Mouse (Mus musculus) urinary bladder, postnatal 36 days (tissue): ENCODE results near the gene Siah1a.

Source experiments
- DNase-seq, 2 experiments: peaks; one replicate each; pipeline ENCODE4 v3.0.0; 2022; ENCODE audit warnings: low spot score in 2 of 2, mixed read lengths in 1 of 2

Gene Siah1a

GRCm38 (mm10) chr8:86744313-86745220 lies 1.2 kb downstream of the Siah1a start:
- DNase-seq = no peak

- DNase-seq = no peak
Observed at GRCm38 (mm10) chr8:86742605-86743345, 3.0 kb downstream of the Siah1a start.

- no peak for DNase-seq
Observed at GRCm38 (mm10) chr8:86741627-86742026, 4.1 kb downstream of the Siah1a start.

- no peak for DNase-seq
Observed at GRCm38 (mm10) chr8:86740899-86741298, 4.8 kb downstream of the Siah1a start.

GRCm38 (mm10) chr8:86735446-86736111 lies 10.2 kb downstream of the Siah1a start:
- DNase-seq = no peak

- no peak for DNase-seq
Observed at GRCm38 (mm10) chr8:86734954-86735353, 10.8 kb downstream of the Siah1a start.

GRCm38 (mm10) chr8:86734171-86734570 lies 11.6 kb downstream of the Siah1a start:
- no peak for DNase-seq

- no peak for DNase-seq
Observed at GRCm38 (mm10) chr8:86730860-86731259, 14.9 kb downstream of the Siah1a start.

GRCm38 (mm10) chr8:86730303-86730702 lies 15.4 kb downstream of the Siah1a start:
- no peak for DNase-seq

GRCm38 (mm10) chr8:86728224-86728950 lies 17.3 kb downstream of the Siah1a start:
- no peak for DNase-seq

- no peak for DNase-seq
Observed at GRCm38 (mm10) chr8:86726959-86727358, 18.8 kb downstream of the Siah1a start.

GRCm38 (mm10) chr8:86721490-86721889 lies 24.2 kb downstream of the Siah1a start:
- DNase-seq = no peak

GRCm38 (mm10) chr8:86720756-86721459 lies 24.8 kb downstream of the Siah1a start:
- no peak for DNase-seq

GRCm38 (mm10) chr8:86719368-86719767 lies 26.4 kb downstream of the Siah1a start:
- no peak for DNase-seq

- DNase-seq = no peak
Observed at GRCm38 (mm10) chr8:86718332-86718994, 27.3 kb downstream of the Siah1a start.

- DNase-seq = no peak
Observed at GRCm38 (mm10) chr8:86713407-86714188, 32.1 kb downstream of the Siah1a start.

GRCm38 (mm10) chr8:86712594-86712993 lies 33.1 kb downstream of the Siah1a start:
- no peak for DNase-seq

GRCm38 (mm10) chr8:86707873-86708272 lies 37.9 kb downstream of the Siah1a start:
- DNase-seq = no peak

- DNase-seq = no peak
Observed at GRCm38 (mm10) chr8:86706756-86707155, 39.0 kb downstream of the Siah1a start.

- no peak for DNase-seq
Observed at GRCm38 (mm10) chr8:86705317-86705716, 40.4 kb downstream of the Siah1a start.
